Mouse (Mus musculus) right cerebral cortex, adult 2 months (tissue): Measurements from ENCODE around the gene Wdr70.
A peak's percentile ranks its signal among the peaks of the same experiment; 100 is the strongest.

Experiments used
- DNase-seq, 2 experiments: peaks; one replicate each; pipeline ENCODE4 v3.0.0; 2021 to 2022; ENCODE audit warnings: low spot score in 2 of 2

Gene Wdr70

GRCm38 (mm10) chr15:7934105-7934504 lies 164.9 kb downstream of the Wdr70 start:
- DNase-seq = no peak

GRCm38 (mm10) chr15:7931605-7932008 lies 167.4 kb downstream of the Wdr70 start:
- peak; percentile 44 to 66 for DNase-seq

- no peak for DNase-seq
Measured at GRCm38 (mm10) chr15:7925382-7925781, 173.6 kb downstream of the Wdr70 start.

- no peak for DNase-seq
Measured at GRCm38 (mm10) chr15:7923281-7923680, 175.7 kb downstream of the Wdr70 start.

GRCm38 (mm10) chr15:7922291-7923037 lies 176.5 kb downstream of the Wdr70 start:
- DNase-seq = no peak

GRCm38 (mm10) chr15:7921124-7921523 lies 177.9 kb downstream of the Wdr70 start:
- DNase-seq = no peak

- DNase-seq = no peak
Measured at GRCm38 (mm10) chr15:7906491-7907035, 192.4 kb downstream of the Wdr70 start.

GRCm38 (mm10) chr15:7899286-7899685 lies 199.7 kb downstream of the Wdr70 start:
- DNase-seq = no peak

GRCm38 (mm10) chr15:7891547-7892282 lies 207.3 kb downstream of the Wdr70 start:
- no peak for DNase-seq

GRCm38 (mm10) chr15:7890286-7890685 lies 208.7 kb downstream of the Wdr70 start:
- no peak for DNase-seq

GRCm38 (mm10) chr15:7889362-7889674 lies 209.7 kb downstream of the Wdr70 start:
- no peak for DNase-seq

- no peak for DNase-seq
Measured at GRCm38 (mm10) chr15:7888617-7889361, 210.2 kb downstream of the Wdr70 start.

- no peak for DNase-seq
Measured at GRCm38 (mm10) chr15:7886591-7886990, 212.4 kb downstream of the Wdr70 start.

- no peak for DNase-seq
Measured at GRCm38 (mm10) chr15:7885106-7885505, 213.9 kb downstream of the Wdr70 start.

GRCm38 (mm10) chr15:7884181-7884580 lies 214.8 kb downstream of the Wdr70 start:
- no peak for DNase-seq

GRCm38 (mm10) chr15:7879956-7880355 lies 219.1 kb downstream of the Wdr70 start:
- DNase-seq = no peak

GRCm38 (mm10) chr15:7878861-7879260 lies 220.1 kb downstream of the Wdr70 start:
- no peak for DNase-seq

- DNase-seq = no peak
Measured at GRCm38 (mm10) chr15:7877560-7878467, 221.2 kb downstream of the Wdr70 start.

GRCm38 (mm10) chr15:7875879-7876278 lies 223.1 kb downstream of the Wdr70 start:
- no peak for DNase-seq

GRCm38 (mm10) chr15:7872473-7872872 lies 226.5 kb downstream of the Wdr70 start:
- DNase-seq = no peak

- DNase-seq = no peak
Measured at GRCm38 (mm10) chr15:7865305-7865704, 233.7 kb downstream of the Wdr70 start.
